Mouse (Mus musculus) midbrain, embryonic 16.5 days (tissue): ENCODE measurements around the gene 2900011O08Rik. TPM values are rescaled to one million over a fixed set of nuclear protein-coding genes. Genes with fewer than 3 reads are reported as not detected.
"Not testable (repeated sequence)": the region's sequence is repeated elsewhere in the genome, so short reads cannot be mapped to it uniquely, and the experiment has no call there.

ENCODE experiments used
- ATAC-seq: fragments of 200-750 bp; cut with Nextera tagmentation; 2 replicates; pipeline ENCODE4 v1.8.0; 2017; ENCODE audit warnings: moderate TSS enrichment
- H3K27ac ChIP-seq: fragments of 300-500 bp; sonication (generic); 2 replicates; pipeline ENCODE4 v1.5.1; 2014; ENCODE audit warnings: mild to moderate bottlenecking, low read length, mixed read lengths
- H3K27me3 ChIP-seq: fragments of 300-500 bp; sonication (generic); 2 replicates; pipeline ENCODE4 v1.6.1; 2014; ENCODE audit warnings: low read depth, low read length, mixed read lengths; ENCODE audit not compliant: control insufficient read depth, insufficient read depth
- H3K36me3 ChIP-seq: fragments of 300-500 bp; sonication (generic); 2 replicates; pipeline ENCODE4 v1.6.1; 2014; ENCODE audit warnings: mild to moderate bottlenecking, low read length, moderate library complexity, mixed read lengths; ENCODE audit not compliant: control insufficient read depth, insufficient read depth
- H3K4me1 ChIP-seq: fragments of 300-500 bp; sonication (generic); 2 replicates; pipeline ENCODE4 v1.6.1; 2014; ENCODE audit warnings: mild to moderate bottlenecking, low read length, mixed read lengths; ENCODE audit not compliant: control insufficient read depth, insufficient read depth
- H3K4me2 ChIP-seq: fragments of 300-500 bp; sonication (generic); 2 replicates; pipeline ENCODE4 v1.6.1; 2014; ENCODE audit warnings: mild to moderate bottlenecking, low read length, mixed read lengths
- H3K4me3 ChIP-seq: fragments of 300-500 bp; sonication (generic); 2 replicates; pipeline ENCODE4 v1.5.1; 2014; ENCODE audit warnings: low read depth, mild to moderate bottlenecking, low read length, moderate library complexity, mixed read lengths
- H3K9ac ChIP-seq: fragments of 300-500 bp; sonication (generic); 2 replicates; pipeline ENCODE4 v1.6.1; 2014; ENCODE audit warnings: low read depth, low read length, mixed read lengths
- H3K9me3 ChIP-seq: fragments of 300-500 bp; sonication (generic); replicated peaks from 2 replicates; pipeline ENCODE4 v1.6.1; 2014; ENCODE audit warnings: mild to moderate bottlenecking, low read length, mixed read lengths; ENCODE audit not compliant: control insufficient read depth, poor library complexity, severe bottlenecking
- WGBS: fragments of 180-500 bp; shearing (Covaris S2); extraction: QIAGEN DNeasy Blood & Tissue Kit; methylation state at CpG from one replicate; pipeline ENCODE4 v1.1.7; 2014; 5-methylcytosine and 5-hydroxymethylcytosine counted together
- polyA plus RNA-seq: library from polyadenylated mRNA; unstranded; fragments of >200 nt; fragmentation: Nextera tagmentation; extraction: Ambion mirVana; gene quantifications from 2 replicates; pipeline ENCODE4 v1.2.1, GENCODE M21; 2015

2900011O08Rik gene
- polyA plus RNA-seq, 1 experiment from 2014 or later = 216 TPM

GRCm38 (mm10) chr16:13962053-13962452, 24.4 kb upstream of the 2900011O08Rik start:
- no peak overlapping the region for H3K4me2 ChIP-seq
- 26% methylated on average over 1 of the region's 1 CpGs for WGBS

GRCm38 (mm10) chr16:13969096-13969495, 17.3 kb upstream of the 2900011O08Rik start:
- Histone ChIP-seq H3K4me2 (no peak overlapping the region), H3K27ac (no peak overlapping the region), H3K9me3 (no peaks in the 10 kb centered on the region), H3K36me3 (no peaks in the 10 kb centered on the region), H3K4me1 (no peaks in the 10 kb centered on the region), H3K27me3 (no peaks in the 10 kb centered on the region), H3K9ac (no peak overlapping the region), H3K4me3 (no peak overlapping the region)
- ATAC-seq = no peak
- 88% methylated on average over 1 of the region's 1 CpGs for WGBS

More at GRCm38 (mm10) chr16:13962053-13962452, 24.4 kb upstream of the 2900011O08Rik start:
- Histone ChIP-seq H3K27ac (no peak overlapping the region), H3K9ac (no peak overlapping the region), H3K27me3 (no peaks in the 10 kb centered on the region), H3K4me1 (no peaks in the 10 kb centered on the region), H3K36me3 (no peaks in the 10 kb centered on the region), H3K9me3 (no peaks in the 10 kb centered on the region), H3K4me3 (no peak overlapping the region)
- no peak for ATAC-seq

GRCm38 (mm10) chr16:13972051-13972450, 14.4 kb upstream of the 2900011O08Rik start:
- 96% methylated on average over 8 of the region's 8 CpGs for WGBS
- Histone ChIP-seq H3K4me3 (no peak overlapping the region), H3K27ac (no peak overlapping the region), H3K27me3 (no peaks in the 10 kb centered on the region), H3K36me3 (no peaks in the 10 kb centered on the region), H3K4me1 (no peaks in the 10 kb centered on the region), H3K4me2 (no peak overlapping the region), H3K9ac (no peak overlapping the region), H3K9me3 (no peaks in the 10 kb centered on the region)
- no peak for ATAC-seq

GRCm38 (mm10) chr16:13976358-13976896, 10.0 kb upstream of the 2900011O08Rik start:
- not testable (repeated sequence) for H3K9ac ChIP-seq, H3K27ac ChIP-seq, H3K4me3 ChIP-seq, H3K27me3 ChIP-seq, H3K36me3 ChIP-seq, ATAC-seq, H3K4me1 ChIP-seq, H3K9me3 ChIP-seq, H3K4me2 ChIP-seq
- WGBS = 82% methylated on average over 4 of the region's 4 CpGs

- not testable (repeated sequence) for H3K4me2 ChIP-seq, H3K4me1 ChIP-seq, H3K4me3 ChIP-seq, H3K9me3 ChIP-seq, H3K27ac ChIP-seq, H3K36me3 ChIP-seq, H3K9ac ChIP-seq, ATAC-seq, H3K27me3 ChIP-seq
- 55% methylated on average over 1 of the region's 1 CpGs for WGBS
Measured at GRCm38 (mm10) chr16:13977026-13977425, 9.4 kb upstream of the 2900011O08Rik start.

- not testable (repeated sequence) for H3K9me3 ChIP-seq, ATAC-seq, H3K4me1 ChIP-seq, H3K4me2 ChIP-seq, H3K27ac ChIP-seq, H3K36me3 ChIP-seq, H3K27me3 ChIP-seq, H3K9ac ChIP-seq, H3K4me3 ChIP-seq
- WGBS = 69% methylated on average over 3 of the region's 3 CpGs
Measured at GRCm38 (mm10) chr16:13981726-13982125, 4.7 kb upstream of the 2900011O08Rik start.

- H3K4me3 ChIP-seq = no peak overlapping the region
- H3K4me1 ChIP-seq = peaks cover 3% of the 10 kb centered on the region; the same call in 1 of the 2 replicates
- 79% methylated on average over 5 of the region's 5 CpGs for WGBS
- no peak for ATAC-seq
- H3K27me3 ChIP-seq = no peaks in the 10 kb centered on the region
- H3K27ac ChIP-seq = no peak overlapping the region
- H3K9me3 ChIP-seq = no peaks in the 10 kb centered on the region
- H3K9ac ChIP-seq = no peak overlapping the region
- H3K36me3 ChIP-seq = no peaks in the 10 kb centered on the region
- H3K4me2 ChIP-seq = no peak overlapping the region
Measured at GRCm38 (mm10) chr16:13983161-13983560, 3.2 kb upstream of the 2900011O08Rik start.

GRCm38 (mm10) chr16:13986197-13986573, 219 bp upstream of the 2900011O08Rik start:
- peak overlapping the region; percentile 69 for H3K4me3 ChIP-seq
- peaks cover 17% of the 10 kb centered on the region for H3K4me1 ChIP-seq
- no peaks in the 10 kb centered on the region for H3K27me3 ChIP-seq
- H3K9me3 ChIP-seq = no peaks in the 10 kb centered on the region
- no peaks in the 10 kb centered on the region for H3K36me3 ChIP-seq
- peak overlapping the region; percentile 71 for H3K9ac ChIP-seq
- ATAC-seq = peak; percentile 79
- WGBS = 20% methylated on average over 3 of the region's 3 CpGs
- H3K27ac ChIP-seq = peak overlapping the region; percentile 89
- H3K4me2 ChIP-seq = peak overlapping the region; percentile 61

- Histone ChIP-seq H3K4me1 (peaks cover 17% of the 10 kb centered on the region), H3K4me3 (no peak overlapping the region), H3K27ac (no peak overlapping the region), H3K9me3 (no peaks in the 10 kb centered on the region), H3K4me2 (no peak overlapping the region), H3K36me3 (no peaks in the 10 kb centered on the region), H3K9ac (no peak overlapping the region), H3K27me3 (no peaks in the 10 kb centered on the region)
- WGBS = 86% methylated on average over 11 of the region's 11 CpGs
- ATAC-seq = no peak
Measured at GRCm38 (mm10) chr16:13992518-13993248, 6.3 kb downstream of the 2900011O08Rik start.
